Mouse (Mus musculus) forebrain, embryonic 10.5 days (tissue): Measurements from ENCODE around the gene Rpl31. TPM values are rescaled to one million over a fixed set of nuclear protein-coding genes. Genes with fewer than 3 reads are reported as not detected.

Experiments
- DNase-seq: peaks from one replicate; pipeline ENCODE4 v3.0.0-alpha.2; 2017; ENCODE audit warnings: low spot score; ENCODE audit errors: extremely low spot score
- H3K27ac ChIP-seq: fragments of 300-500 bp; sonication (generic); 2 replicates; pipeline ENCODE4 v1.5.1; 2016; ENCODE audit warnings: mild to moderate bottlenecking
- H3K27me3 ChIP-seq: fragments of 300-500 bp; sonication (generic); 2 replicates; pipeline ENCODE4 v1.6.1; 2016; ENCODE audit warnings: mild to moderate bottlenecking; ENCODE audit not compliant: poor library complexity, severe bottlenecking
- H3K36me3 ChIP-seq: fragments of 300-500 bp; sonication (generic); replicated peaks from 2 replicates; pipeline ENCODE4 v1.6.1; 2016; ENCODE audit warnings: mild to moderate bottlenecking, moderate library complexity
- H3K4me1 ChIP-seq: fragments of 300-500 bp; sonication (generic); 2 replicates; pipeline ENCODE4 v1.6.1; 2016
- H3K4me3 ChIP-seq: fragments of 300-500 bp; sonication (generic); 2 replicates; pipeline ENCODE4 v1.5.1; 2016; ENCODE audit warnings: mild to moderate bottlenecking, moderate library complexity
- H3K9me3 ChIP-seq: fragments of 300-500 bp; sonication (generic); 2 replicates; pipeline ENCODE4 v1.6.1; 2016; ENCODE audit warnings: mild to moderate bottlenecking, moderate library complexity
- WGBS: fragments of 180-500 bp; shearing (Covaris S2); methylation state at CpG from one replicate; pipeline ENCODE4 v1.1.7; 2016; 5-methylcytosine and 5-hydroxymethylcytosine counted together
- polyA plus RNA-seq: library from polyadenylated mRNA; unstranded; fragments of >200 nt; fragmentation: Nextera tagmentation; extraction: Ambion mirVana; gene quantifications from 2 replicates; pipeline ENCODE4 v1.2.1, GENCODE M21; 2016

The Rpl31 gene
- polyA plus RNA-seq, 1 experiment from 2014 or later = 499 TPM

DNA sequence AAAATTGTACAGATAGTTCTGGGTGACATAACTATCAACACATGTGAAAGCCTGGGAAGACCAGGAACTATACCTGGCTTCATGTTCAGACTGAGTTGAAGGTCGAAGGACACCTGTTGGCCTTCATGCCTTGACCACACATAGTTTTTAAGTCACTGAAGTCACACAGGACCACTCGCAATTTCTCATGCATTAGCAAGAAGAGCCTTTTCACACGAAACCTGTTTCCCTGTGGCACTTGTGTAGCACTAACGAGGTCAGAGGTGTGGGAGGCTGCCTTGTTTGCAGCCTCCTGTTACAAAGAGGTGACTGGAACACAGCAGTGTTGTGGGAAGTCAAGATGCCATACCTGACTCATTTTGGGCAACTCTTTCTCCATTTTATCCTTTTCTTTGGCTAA lies 5.7 kb downstream of the Rpl31 start:
- H3K4me1 ChIP-seq = peaks cover 14% of the 10 kb centered on the region
- H3K4me3 ChIP-seq = no peak overlapping the region
- H3K9me3 ChIP-seq = no peaks in the 10 kb centered on the region
- no peaks in the 10 kb centered on the region for H3K27me3 ChIP-seq
- WGBS = 67% methylated on average over 4 of the region's 4 CpGs
- no peak overlapping the region for H3K27ac ChIP-seq
- no peak for DNase-seq
- H3K36me3 ChIP-seq = peaks cover 87% of the 10 kb centered on the region

DNA sequence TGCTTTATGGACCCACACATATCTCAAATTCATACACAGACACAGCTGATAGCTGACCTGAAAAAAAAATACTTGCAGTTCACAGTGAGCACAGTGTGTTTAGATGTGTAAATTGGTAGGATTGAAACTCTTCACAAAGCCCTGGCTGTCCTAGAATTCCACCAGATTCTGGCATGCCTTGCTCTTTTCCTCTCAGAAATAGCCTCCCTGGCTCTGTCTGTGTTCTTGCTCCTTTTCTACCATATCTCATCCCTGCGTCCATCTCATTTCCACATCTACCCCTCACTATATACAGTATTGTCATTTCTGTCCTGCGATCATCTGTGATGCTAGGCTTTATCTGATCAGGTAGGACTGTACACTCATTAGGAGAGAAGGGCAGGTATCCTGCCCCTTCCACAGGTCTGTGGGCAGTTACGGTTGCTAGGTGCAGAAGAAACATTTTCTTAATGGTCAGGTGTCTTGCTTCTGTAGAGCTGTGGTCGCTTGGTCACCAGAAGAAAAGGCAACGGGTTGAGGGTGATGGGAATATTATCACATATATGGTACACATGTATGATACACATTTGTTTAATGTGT lies 6.7 kb downstream of the Rpl31 start:
- no peaks in the 10 kb centered on the region for H3K9me3 ChIP-seq
- peaks cover 6% of the 10 kb centered on the region for H3K4me1 ChIP-seq
- no peak overlapping the region for H3K27ac ChIP-seq
- no peak overlapping the region for H3K4me3 ChIP-seq
- WGBS = 90% methylated on average over 5 of the region's 5 CpGs
- no peak for DNase-seq
- no peaks in the 10 kb centered on the region for H3K27me3 ChIP-seq
- peaks cover 80% of the 10 kb centered on the region for H3K36me3 ChIP-seq

DNA sequence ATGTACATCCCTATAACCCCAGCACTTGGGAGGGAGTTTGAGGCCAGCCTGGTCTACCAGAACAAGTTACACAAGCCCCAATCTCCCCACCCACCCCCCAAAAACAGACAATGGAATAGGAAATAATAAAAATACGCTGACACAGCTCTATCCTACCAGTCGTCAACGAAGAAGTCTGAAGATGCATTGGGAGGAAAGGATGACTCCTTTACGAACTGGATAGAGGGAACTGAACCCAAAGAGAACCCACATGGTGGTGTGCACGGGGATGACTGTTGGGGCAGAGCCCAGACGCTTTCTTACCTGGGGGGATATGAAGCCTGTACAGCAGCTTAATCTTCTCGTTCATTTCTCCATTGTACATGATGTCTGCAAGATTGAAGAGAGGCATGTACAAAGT lies 8.5 kb downstream of the Rpl31 start:
- Histone ChIP-seq H3K27ac (no peak overlapping the region), H3K4me1 (no peaks in the 10 kb centered on the region), H3K4me3 (no peak overlapping the region), H3K9me3 (no peaks in the 10 kb centered on the region), H3K27me3 (no peaks in the 10 kb centered on the region), H3K36me3 (peaks cover 62% of the 10 kb centered on the region)
- no peak for DNase-seq
- WGBS = 86% methylated on average over 7 of the region's 7 CpGs

DNA sequence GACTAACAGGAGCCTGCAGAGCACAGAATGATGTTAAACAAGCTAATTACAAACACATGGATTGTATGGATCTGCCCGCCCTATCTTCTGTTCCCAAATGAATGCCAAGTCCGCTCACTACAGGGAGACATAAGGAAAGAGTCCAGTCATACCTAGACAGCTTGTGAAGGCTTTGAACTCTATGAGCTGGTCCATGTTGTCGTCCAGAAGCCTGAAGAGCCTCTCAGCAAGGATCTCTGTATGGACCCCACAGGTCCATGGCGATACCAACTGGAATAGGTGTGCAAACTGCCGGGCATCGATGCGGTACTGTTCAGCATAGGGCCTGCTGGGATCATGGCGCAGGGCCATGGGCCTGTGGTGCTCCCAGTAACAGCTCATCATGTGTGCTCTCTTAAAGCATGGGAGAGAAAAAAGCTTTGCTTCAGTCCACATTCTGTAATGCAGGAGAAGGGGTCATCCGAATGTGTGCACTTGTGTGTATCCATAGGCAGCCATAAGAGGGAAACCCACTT lies 9.1 kb downstream of the Rpl31 start:
- 93% methylated on average over 9 of the region's 9 CpGs for WGBS
- H3K36me3 ChIP-seq = peaks cover 55% of the 10 kb centered on the region
- no peak overlapping the region for H3K27ac ChIP-seq
- no peaks in the 10 kb centered on the region for H3K9me3 ChIP-seq
- H3K27me3 ChIP-seq = no peaks in the 10 kb centered on the region
- DNase-seq = no peak
- H3K4me1 ChIP-seq = no peaks in the 10 kb centered on the region
- no peak overlapping the region for H3K4me3 ChIP-seq

DNA sequence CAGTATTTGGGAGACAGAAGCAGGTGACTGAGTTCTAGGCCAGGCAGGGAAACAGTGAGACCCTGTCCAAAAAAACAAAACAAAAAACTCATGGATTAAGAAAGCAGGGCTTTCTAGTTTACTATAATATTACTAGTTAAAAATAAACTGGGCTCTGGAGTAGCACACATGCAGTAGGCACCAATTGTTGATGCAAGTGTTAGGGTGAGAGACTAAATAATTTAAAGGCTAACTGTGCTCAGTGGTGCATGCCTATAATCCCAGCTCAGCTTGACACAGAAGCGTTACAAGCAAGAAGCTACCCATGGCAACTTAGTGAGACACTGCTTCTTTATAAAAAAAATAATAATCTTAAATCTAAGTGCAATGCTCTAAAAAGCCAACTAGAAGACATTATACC lies 10.9 kb downstream of the Rpl31 start:
- Histone ChIP-seq H3K27ac (no peak overlapping the region), H3K4me3 (no peak overlapping the region), H3K9me3 (no peaks in the 10 kb centered on the region), H3K36me3 (peaks cover 38% of the 10 kb centered on the region), H3K27me3 (no peaks in the 10 kb centered on the region), H3K4me1 (no peaks in the 10 kb centered on the region)
- DNase-seq = no peak
- WGBS = 73% methylated on average over 1 of the region's 1 CpGs

DNA sequence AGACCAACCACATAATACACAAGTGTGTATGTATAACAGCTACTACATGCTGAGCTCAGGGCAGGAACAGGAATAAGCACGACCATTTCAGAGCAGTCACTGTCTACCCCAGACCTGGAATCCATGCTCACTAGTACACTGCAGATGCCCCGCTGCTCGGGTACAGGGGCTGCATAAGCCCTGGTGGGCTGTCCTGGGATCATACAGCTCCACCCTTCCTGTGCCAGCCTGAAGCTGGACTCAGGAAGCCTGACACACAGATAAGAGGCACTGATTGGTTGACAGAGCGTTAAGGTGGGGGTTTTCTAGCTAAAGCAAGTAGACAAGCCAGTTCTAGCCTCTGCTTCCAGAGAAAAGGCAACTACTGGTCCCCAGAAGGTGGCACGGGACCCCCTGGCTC lies 11.4 kb downstream of the Rpl31 start:
- H3K36me3 ChIP-seq = peaks cover 33% of the 10 kb centered on the region
- H3K27ac ChIP-seq = no peak overlapping the region
- H3K27me3 ChIP-seq = no peaks in the 10 kb centered on the region
- no peaks in the 10 kb centered on the region for H3K9me3 ChIP-seq
- DNase-seq = no peak
- no peaks in the 10 kb centered on the region for H3K4me1 ChIP-seq
- 80% methylated on average over 5 of the region's 5 CpGs for WGBS
- no peak overlapping the region for H3K4me3 ChIP-seq

DNA sequence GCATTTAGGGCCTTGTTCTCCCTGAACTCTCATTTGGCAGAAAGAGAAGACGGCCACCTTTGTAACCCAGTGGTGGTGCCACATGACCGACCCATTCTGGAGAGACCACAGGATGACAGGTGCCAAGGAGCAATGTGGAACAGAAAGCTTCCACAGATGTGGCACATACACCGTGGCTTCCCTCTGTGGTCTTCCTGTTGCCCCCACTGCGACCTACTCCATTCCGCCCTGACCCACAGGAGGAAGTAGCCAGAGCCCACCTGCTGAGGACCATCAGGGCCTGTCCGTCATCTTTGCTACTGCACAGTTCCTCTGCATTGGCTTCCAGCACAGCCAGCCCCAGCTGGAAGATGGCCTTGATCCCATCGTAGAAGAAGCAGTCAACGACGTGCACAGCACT lies 13.4 kb downstream of the Rpl31 start:
- Histone ChIP-seq H3K4me3 (no peak overlapping the region), H3K4me1 (no peaks in the 10 kb centered on the region), H3K9me3 (no peaks in the 10 kb centered on the region), H3K27me3 (no peaks in the 10 kb centered on the region), H3K36me3 (peaks cover 20% of the 10 kb centered on the region), H3K27ac (no peak overlapping the region)
- DNase-seq = no peak
- WGBS = 86% methylated on average over 9 of the region's 9 CpGs

DNA sequence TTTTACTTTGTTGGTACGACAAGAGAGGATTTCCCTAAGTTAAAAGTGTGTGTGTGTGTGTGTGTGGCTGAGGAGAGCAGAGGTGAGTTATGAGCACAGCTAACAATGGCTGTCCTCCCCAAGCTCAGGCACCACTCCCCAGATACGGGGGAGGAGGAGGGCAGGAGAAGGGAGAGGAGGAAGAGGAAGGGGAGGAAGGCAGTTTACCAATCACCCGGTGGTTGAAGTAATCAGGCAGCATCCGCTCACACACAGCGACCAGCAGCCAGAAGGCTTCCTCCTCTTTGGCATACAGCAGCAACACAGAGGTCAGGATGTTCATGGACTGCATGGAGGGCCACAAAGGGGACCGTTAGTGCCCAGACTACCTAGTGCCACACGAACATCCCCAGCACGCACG lies 17.3 kb downstream of the Rpl31 start:
- Histone ChIP-seq H3K27me3 (no peaks in the 10 kb centered on the region), H3K27ac (no peak overlapping the region), H3K9me3 (no peaks in the 10 kb centered on the region), H3K4me1 (no peaks in the 10 kb centered on the region), H3K36me3 (no peaks in the 10 kb centered on the region; the same call in 1 of the 2 replicates), H3K4me3 (no peak overlapping the region)
- DNase-seq = no peak
- WGBS = 84% methylated on average over 9 of the region's 9 CpGs

DNA sequence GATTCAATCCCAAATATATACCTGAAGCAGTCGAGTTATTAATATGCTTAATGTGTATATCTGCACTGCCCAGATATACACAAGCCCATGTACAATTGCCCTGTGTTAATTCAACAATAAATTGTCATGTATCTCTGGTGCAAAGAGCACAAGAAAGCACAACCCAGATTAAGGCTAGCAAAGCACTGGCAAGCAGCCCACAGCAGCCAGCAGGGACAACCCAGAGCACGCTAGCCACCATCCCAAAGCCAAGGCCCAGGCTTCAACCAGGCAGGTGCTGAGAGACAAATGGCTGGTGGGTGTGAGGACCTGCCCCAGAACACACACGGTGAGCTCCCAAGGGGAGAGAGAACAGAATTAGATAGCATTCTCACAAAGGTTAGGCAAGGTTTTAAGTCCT lies 18.8 kb downstream of the Rpl31 start:
- Histone ChIP-seq H3K4me3 (no peak overlapping the region), H3K4me1 (peaks cover 5% of the 10 kb centered on the region), H3K9me3 (no peaks in the 10 kb centered on the region), H3K27me3 (peaks cover 7% of the 10 kb centered on the region; the same call in 1 of the 2 replicates), H3K27ac (no peak overlapping the region), H3K36me3 (no peaks in the 10 kb centered on the region; the same call in 1 of the 2 replicates)
- DNase-seq = no peak
- 91% methylated on average over 3 of the region's 3 CpGs for WGBS

DNA sequence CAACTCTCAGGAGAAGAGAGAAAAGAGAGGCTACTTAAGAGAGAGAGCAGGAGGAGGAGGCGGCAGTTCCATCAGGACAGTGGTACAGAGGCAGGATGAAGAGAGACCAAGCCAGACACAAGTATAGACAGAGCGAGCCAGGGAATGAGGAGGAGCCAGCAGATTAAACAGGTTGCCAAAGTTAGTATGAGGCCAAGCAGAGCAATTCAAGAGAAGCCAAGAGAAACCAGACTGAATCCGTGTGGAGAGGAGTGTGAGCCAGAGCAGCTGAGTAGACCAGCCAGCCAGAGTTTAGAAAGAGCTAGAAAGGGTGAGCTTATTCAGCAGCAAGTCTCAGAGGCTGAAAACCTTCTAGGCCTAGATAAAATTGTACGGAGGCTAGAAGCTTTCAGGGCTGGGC lies 19.9 kb downstream of the Rpl31 start:
- WGBS = 81% methylated on average over 4 of the region's 4 CpGs
- Histone ChIP-seq H3K36me3 (no peaks in the 10 kb centered on the region; the same call in 1 of the 2 replicates), H3K27ac (no peak overlapping the region), H3K4me1 (peaks cover 5% of the 10 kb centered on the region), H3K27me3 (peaks cover 12% of the 10 kb centered on the region; the same call in 1 of the 2 replicates), H3K9me3 (no peaks in the 10 kb centered on the region), H3K4me3 (no peak overlapping the region)
- no peak for DNase-seq

DNA sequence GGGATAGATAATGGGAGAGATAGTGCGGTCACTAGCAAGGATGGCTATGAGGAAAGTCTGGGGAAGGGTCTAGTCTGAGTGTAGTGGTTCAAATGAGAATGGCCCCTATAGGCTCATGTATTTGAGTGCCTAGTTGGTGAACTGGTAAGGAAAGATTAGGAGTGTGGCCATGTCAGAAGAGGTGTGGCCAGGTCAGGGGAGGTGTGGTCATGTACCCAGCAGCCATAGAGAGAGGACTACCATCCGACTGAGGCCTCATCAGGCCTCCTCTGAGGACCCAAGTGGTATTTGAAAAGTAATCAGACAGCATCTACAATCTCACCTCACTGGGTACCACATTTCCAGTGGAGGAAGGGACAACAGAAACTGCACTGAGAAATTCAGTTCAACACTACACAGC lies 20.5 kb downstream of the Rpl31 start:
- Histone ChIP-seq H3K9me3 (no peaks in the 10 kb centered on the region), H3K4me3 (no peak overlapping the region), H3K27me3 (peaks cover 12% of the 10 kb centered on the region; the same call in 1 of the 2 replicates), H3K36me3 (no peaks in the 10 kb centered on the region; the same call in 1 of the 2 replicates), H3K27ac (no peak overlapping the region), H3K4me1 (peaks cover 5% of the 10 kb centered on the region)
- 81% methylated on average over 2 of the region's 2 CpGs for whole genome bisulfite sequencing
- DNase-seq = no peak

DNA sequence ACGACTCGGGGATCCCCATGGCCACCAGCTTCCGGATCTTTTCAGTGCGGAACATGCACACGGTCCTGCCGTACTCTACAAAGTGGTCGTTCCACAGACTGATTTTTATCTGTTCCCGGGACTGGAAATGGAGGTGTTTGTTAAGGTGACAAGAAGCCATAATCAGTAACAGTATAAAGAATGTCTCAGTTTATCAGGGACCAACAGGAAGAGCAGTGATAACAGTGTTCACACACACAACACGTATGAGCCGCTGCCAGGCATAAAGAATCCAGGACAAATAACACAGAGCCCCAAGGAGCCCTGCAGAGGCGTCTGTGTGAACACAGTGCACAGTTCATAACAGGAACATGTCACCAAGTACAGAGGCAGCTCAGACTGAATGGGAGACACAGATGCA lies 21.7 kb downstream of the Rpl31 start:
- WGBS = 95% methylated on average over 11 of the region's 11 CpGs
- peaks cover 5% of the 10 kb centered on the region for H3K4me1 ChIP-seq
- no peak overlapping the region for H3K4me3 ChIP-seq
- no peaks in the 10 kb centered on the region; the same call in 1 of the 2 replicates for H3K36me3 ChIP-seq
- H3K9me3 ChIP-seq = no peaks in the 10 kb centered on the region
- peaks cover 12% of the 10 kb centered on the region; the same call in 1 of the 2 replicates for H3K27me3 ChIP-seq
- DNase-seq = no peak
- H3K27ac ChIP-seq = no peak overlapping the region

DNA sequence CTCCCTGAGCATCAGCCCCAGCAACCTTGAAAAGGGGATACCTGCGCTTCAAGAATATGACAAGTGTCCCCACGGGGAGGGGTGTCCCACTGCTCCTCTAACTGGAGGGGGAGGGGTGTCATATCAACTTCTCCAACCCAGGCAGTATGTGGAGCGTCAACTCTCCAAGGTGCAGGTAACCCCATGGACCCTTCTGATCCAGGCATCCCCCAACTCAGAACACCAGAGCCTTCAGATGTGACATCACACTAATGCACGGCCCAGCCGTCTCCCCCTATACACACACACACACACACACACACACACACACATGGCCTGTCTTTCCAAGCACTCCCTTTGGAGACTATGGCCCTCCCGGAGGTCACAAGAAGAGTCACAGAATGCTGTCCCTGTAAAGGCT lies 24.0 kb downstream of the Rpl31 start:
- Histone ChIP-seq H3K27me3 (peaks cover 12% of the 10 kb centered on the region; the same call in 1 of the 2 replicates), H3K4me1 (peaks cover 5% of the 10 kb centered on the region), H3K9me3 (no peaks in the 10 kb centered on the region), H3K36me3 (no peaks in the 10 kb centered on the region; the same call in 1 of the 2 replicates), H3K27ac (no peak overlapping the region), H3K4me3 (no peak overlapping the region)
- WGBS = 88% methylated on average over 6 of the region's 6 CpGs
- no peak for DNase-seq
